Mouse (Mus musculus): ENCODE measurements around the gene Gm21762. TPM values are rescaled to one million over a fixed set of nuclear protein-coding genes. Genes with fewer than 3 reads are reported as not detected.
"Not testable (repeated sequence)": the region's sequence is repeated elsewhere in the genome, so short reads cannot be mapped to it uniquely, and the experiment has no call there.

The Gm21762 gene
- total and polyA plus RNA-seq, 2 experiments from 2014 or later: not detected

GRCm38 (mm10) chr13:120220922-120221321, 5.2 kb upstream of the Gm21762 start:
- H3K4me3 ChIP-seq (ENCODE audit: low read length); H3K4me2 ChIP-seq (ENCODE audit: low read depth, low read length); ATAC-seq; H3K27ac ChIP-seq; H3K9me3 ChIP-seq (ENCODE audit: low read length); H3K9ac ChIP-seq (replicated peaks; ENCODE audit: low read length); H3K4me1 ChIP-seq (ENCODE audit: insufficient read depth, low read length); H3K27me3 ChIP-seq (ENCODE audit: insufficient read depth, low read length); DNase-seq (ENCODE audit: low spot score); H3K36me3 ChIP-seq (ENCODE audit: insufficient read depth, low read length): not testable (repeated sequence)
- 84% methylated on average over 5 of the region's 5 CpGs for WGBS

- ATAC-seq: not testable (repeated sequence)
These were observed 19.4 kb downstream of the Gm21762 start for GRCm38 (mm10) chr13:120196189-120196821.

GRCm38 (mm10) chr13:120172133-120172532, 43.6 kb downstream of the Gm21762 start, which contains the start of gene Gm21818:
Gene Gm21818, plus strand, starts transcription at chr13:120172433.
- H3K9me3 ChIP-seq (ENCODE audit: low read length): not testable (repeated sequence)

More at GRCm38 (mm10) chr13:120196189-120196821, 19.4 kb downstream of the Gm21762 start:
- DNase-seq (ENCODE audit: low spot score); H3K9me3 ChIP-seq (ENCODE audit: low read length); H3K36me3 ChIP-seq (ENCODE audit: insufficient read depth, low read length); H3K27me3 ChIP-seq (ENCODE audit: insufficient read depth, low read length); H3K27ac ChIP-seq; H3K4me1 ChIP-seq (ENCODE audit: insufficient read depth, low read length); H3K9ac ChIP-seq (replicated peaks; ENCODE audit: low read length); H3K4me3 ChIP-seq (ENCODE audit: low read length); H3K4me2 ChIP-seq (ENCODE audit: low read depth, low read length): not testable (repeated sequence)
- 80% methylated on average over 7 of the region's 8 CpGs for WGBS

GRCm38 (mm10) chr13:120168301-120168700, 47.4 kb downstream of the Gm21762 start:
- H3K4me1 ChIP-seq (ENCODE audit: insufficient read depth, low read length); DNase-seq (ENCODE audit: low spot score); ATAC-seq; H3K4me3 ChIP-seq (ENCODE audit: low read length); H3K27me3 ChIP-seq (ENCODE audit: insufficient read depth, low read length); H3K27ac ChIP-seq; H3K9ac ChIP-seq (replicated peaks; ENCODE audit: low read length); H3K9me3 ChIP-seq (ENCODE audit: low read length); H3K36me3 ChIP-seq (ENCODE audit: insufficient read depth, low read length); H3K4me2 ChIP-seq (ENCODE audit: low read depth, low read length): not testable (repeated sequence)
- WGBS: 54% methylated on average over 5 of the region's 5 CpGs

More at GRCm38 (mm10) chr13:120172133-120172532, 43.6 kb downstream of the Gm21762 start, which contains the start of gene Gm21818:
- ATAC-seq; H3K9ac ChIP-seq (replicated peaks; ENCODE audit: low read length); H3K4me2 ChIP-seq (ENCODE audit: low read depth, low read length); H3K27me3 ChIP-seq (ENCODE audit: insufficient read depth, low read length); H3K36me3 ChIP-seq (ENCODE audit: insufficient read depth, low read length); H3K4me1 ChIP-seq (ENCODE audit: insufficient read depth, low read length); H3K4me3 ChIP-seq (ENCODE audit: low read length); H3K27ac ChIP-seq; DNase-seq (ENCODE audit: low spot score): not testable (repeated sequence)
- 80% methylated on average over 4 of the region's 4 CpGs for WGBS

Other genes with a start within 250 kb of the Gm21762 start
- gene Gm36079, start 188.9 kb downstream of the Gm21762 start, total RNA-seq (2014; rRNA removed): not detected in 2 replicates
- not detected in 2 replicates for gene Gm36079, start 188.9 kb downstream of the Gm21762 start, polyA plus RNA-seq (2015; fragmentation: Nextera tagmentation; extraction: Ambion mirVana)
- not detected in 2 replicates for gene Gm21188, start 163.8 kb downstream of the Gm21762 start, total RNA-seq (2014; rRNA removed)
- gene Gm21188, start 163.8 kb downstream of the Gm21762 start, polyA plus RNA-seq (2015; fragmentation: Nextera tagmentation; extraction: Ambion mirVana): 0.24 TPM in 1 of 2 replicates, not detected in the other
- not detected in 2 replicates for gene Gm20767, start 75.7 kb downstream of the Gm21762 start, total RNA-seq (2014; rRNA removed)
- not detected in 2 replicates for gene Gm20767, start 75.7 kb downstream of the Gm21762 start, polyA plus RNA-seq (2015; fragmentation: Nextera tagmentation; extraction: Ambion mirVana)
- not detected in 2 replicates for gene Gm21818, start 43.5 kb downstream of the Gm21762 start, total RNA-seq (2014; rRNA removed)
- not detected in 2 replicates for gene Gm21818, start 43.5 kb downstream of the Gm21762 start, polyA plus RNA-seq (2015; fragmentation: Nextera tagmentation; extraction: Ambion mirVana)
- not detected in 2 replicates for gene Gm21731, start 23.2 kb upstream of the Gm21762 start, total RNA-seq (2014; rRNA removed)
- gene Gm21731, start 23.2 kb upstream of the Gm21762 start, polyA plus RNA-seq (2015; fragmentation: Nextera tagmentation; extraction: Ambion mirVana): not detected in 2 replicates
- not detected in 2 replicates for gene AF067061, start 47.2 kb upstream of the Gm21762 start, total RNA-seq (2014; rRNA removed)
- not detected in 2 replicates for gene AF067061, start 47.2 kb upstream of the Gm21762 start, polyA plus RNA-seq (2015; fragmentation: Nextera tagmentation; extraction: Ambion mirVana)
- gene BC147527, start 84.4 kb upstream of the Gm21762 start, total RNA-seq (2014; rRNA removed): not detected in 2 replicates
- gene BC147527, start 84.4 kb upstream of the Gm21762 start, polyA plus RNA-seq (2015; fragmentation: Nextera tagmentation; extraction: Ambion mirVana): 0.15 TPM in 1 of 2 replicates, not detected in the other
- not detected in 2 replicates for gene Tcstv3, start 100.9 kb upstream of the Gm21762 start, total RNA-seq (2014; rRNA removed)
- gene Tcstv3, start 100.9 kb upstream of the Gm21762 start, polyA plus RNA-seq (2015; fragmentation: Nextera tagmentation; extraction: Ambion mirVana): not detected in 2 replicates